Mouse (Mus musculus): ENCODE results near the gene Ptprn2.
"Not testable (repeated sequence)": the region's sequence is repeated elsewhere in the genome, so short reads cannot be mapped to it uniquely, and the experiment has no call there.

The Ptprn2 gene

GRCm38 (mm10) chr12:116485591-116486403 lies at the start of gene Ptprn2:
TSS of gene Ptprn2 (plus strand) at chr12:116485720.
- peak; percentile 46 for DNase-seq (ENCODE audit: low spot score)

GRCm38 (mm10) chr12:116436125-116436524 lies 49.4 kb upstream of the Ptprn2 start:
- no peak for DNase-seq (ENCODE audit: low spot score)

- DNase-seq (ENCODE audit: low spot score), result no peak
Measured at GRCm38 (mm10) chr12:116438591-116438990, 46.9 kb upstream of the Ptprn2 start.

GRCm38 (mm10) chr12:116442184-116442583 lies 43.3 kb upstream of the Ptprn2 start:
- no peak for DNase-seq (ENCODE audit: low spot score)

DNA sequence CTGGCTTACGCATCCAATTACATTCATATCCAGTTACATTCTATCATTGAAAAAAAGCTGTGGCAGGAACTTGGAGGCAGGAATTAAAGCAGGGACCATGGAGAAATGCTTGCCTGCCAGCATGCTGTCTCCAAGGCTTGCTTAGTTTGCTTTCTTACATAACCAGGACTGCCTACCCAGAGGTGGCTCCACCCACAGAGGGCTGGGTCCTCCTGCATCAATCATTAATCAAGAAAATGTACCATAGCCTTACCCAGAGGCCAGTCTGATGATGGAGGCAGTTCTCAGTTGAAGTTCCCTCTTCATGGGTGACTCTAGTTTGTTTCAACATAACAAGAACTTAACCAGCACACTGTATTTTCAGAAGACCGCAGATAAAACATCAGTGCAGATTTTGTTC lies 36.0 kb upstream of the Ptprn2 start:
- DNase-seq (ENCODE audit: low spot score), result no peak

- DNase-seq (ENCODE audit: low spot score), result no peak
Measured at GRCm38 (mm10) chr12:116460379-116461065, 25.0 kb upstream of the Ptprn2 start.

GRCm38 (mm10) chr12:116467030-116467429 lies 18.5 kb upstream of the Ptprn2 start:
- no peak for DNase-seq (ENCODE audit: low spot score)

DNA sequence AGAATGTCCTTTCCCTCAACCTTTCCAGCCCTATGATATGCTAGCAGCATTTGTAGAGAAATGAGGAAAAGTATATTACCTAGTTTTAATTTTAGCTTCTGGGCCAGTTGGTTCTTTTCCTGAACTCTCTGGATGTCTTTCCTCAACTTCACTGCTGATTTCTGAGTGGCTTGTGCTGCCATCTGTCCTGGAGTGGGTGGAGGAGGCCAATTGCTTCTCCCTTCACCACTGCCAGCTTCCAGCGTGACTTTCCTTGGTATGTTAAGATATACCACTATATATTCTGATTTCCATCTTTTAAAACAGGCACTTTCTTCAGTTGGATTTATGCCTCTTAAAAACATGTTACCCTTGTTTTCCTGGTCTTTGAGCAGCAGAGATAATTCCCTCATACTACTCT lies 17.2 kb upstream of the Ptprn2 start:
- no peak for DNase-seq (ENCODE audit: low spot score)

DNA sequence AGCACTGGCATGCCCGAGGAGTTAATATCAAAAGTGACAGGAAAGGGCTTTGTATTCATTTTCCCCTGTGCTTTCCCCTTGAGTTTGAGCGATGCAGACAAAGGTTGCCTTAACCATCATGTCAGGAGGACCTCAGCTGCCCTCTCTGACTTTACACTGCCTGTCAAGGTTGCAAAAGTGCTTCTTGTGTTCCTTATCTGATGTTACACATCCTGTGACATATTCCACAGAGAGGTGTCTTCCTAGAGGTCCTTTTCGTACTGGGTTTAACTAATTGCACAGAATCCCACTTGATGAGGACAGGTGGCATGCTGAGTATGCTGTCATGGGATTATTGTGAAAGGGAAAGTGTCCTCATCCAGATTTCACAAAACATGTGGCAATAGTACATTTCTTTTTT lies 16.4 kb upstream of the Ptprn2 start:
- no peak for DNase-seq (ENCODE audit: low spot score)

DNA sequence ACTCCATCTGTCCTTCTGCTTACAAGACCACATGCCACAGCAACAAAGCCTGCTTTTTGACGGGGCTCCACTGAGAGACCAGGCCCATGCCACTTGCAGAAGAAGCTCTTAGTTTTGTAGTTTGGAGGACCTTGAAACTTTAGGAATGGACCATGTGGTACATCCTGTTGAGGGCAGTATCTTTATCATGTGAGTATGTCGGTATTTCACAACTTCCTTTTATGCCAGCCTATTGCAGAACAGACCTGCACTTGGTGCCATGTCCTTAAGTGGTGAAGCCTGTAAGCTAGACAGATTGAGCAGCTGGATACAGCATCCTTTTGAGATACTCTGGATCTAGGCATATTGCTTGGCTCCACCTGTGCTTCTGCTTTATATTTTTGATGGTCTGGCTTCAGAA lies 12.3 kb upstream of the Ptprn2 start:
- no peak for DNase-seq (ENCODE audit: low spot score)

DNA sequence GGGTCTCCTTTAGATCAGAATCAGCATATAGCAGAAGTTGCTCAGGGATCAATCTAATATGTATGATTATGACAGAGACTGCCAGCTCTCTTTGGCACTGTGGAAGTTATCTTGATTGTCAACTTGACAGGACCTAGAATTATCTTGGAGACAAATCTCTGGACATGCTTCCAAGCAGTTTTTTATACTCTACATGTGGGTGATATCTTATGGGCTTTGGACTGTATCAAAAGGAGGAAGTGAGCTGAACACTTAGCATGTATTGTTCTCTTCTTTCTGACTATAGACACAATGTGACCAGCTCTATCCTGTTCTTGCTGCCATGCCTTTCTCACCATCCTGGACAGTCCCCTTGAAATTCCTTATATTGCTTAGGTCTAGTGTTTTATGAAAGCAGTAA lies 11.8 kb upstream of the Ptprn2 start:
- no peak for DNase-seq (ENCODE audit: low spot score)

GRCm38 (mm10) chr12:116474676-116475075 lies 10.8 kb upstream of the Ptprn2 start:
- DNase-seq (ENCODE audit: low spot score), result no peak

DNA sequence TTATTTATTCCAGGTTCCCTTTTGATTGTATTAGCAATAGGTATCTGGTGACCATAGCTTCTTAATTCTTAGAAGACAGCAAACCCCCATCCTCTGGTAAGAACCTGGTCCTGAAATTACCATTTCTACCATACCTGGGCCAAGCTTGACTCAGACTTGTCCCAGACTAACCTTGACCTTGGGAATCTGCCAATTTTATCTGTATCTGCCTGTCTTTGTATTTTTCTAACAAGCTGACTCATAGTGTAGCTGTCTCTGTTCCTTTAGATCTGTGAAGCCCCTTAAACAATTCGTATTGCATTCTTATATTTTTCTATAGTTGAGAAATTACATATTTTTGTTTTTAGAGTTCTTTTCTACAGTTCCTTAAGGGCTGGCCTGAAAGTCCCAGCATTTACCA lies 6.7 kb upstream of the Ptprn2 start:
- no peak for DNase-seq (ENCODE audit: low spot score)

DNA sequence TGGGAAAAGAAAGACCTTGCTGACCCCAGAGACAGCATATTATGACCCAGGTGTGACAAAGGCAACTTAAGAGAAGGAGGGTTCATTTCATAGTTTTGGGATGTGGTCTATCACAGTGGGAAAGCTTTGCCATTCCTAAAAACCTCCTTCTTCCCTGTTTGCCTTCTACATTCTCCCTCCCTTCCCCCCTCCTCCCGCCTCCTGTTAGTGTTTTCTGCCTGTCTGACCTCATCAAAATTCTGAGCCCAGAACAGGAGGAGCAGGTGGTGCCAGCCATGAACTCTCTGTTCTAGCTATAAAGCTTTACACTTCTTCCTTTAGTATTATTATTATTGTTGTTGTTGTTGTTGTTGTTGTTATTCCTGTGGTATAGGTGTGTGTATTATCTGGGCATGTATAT lies 3.6 kb upstream of the Ptprn2 start:
- DNase-seq (ENCODE audit: low spot score), result no peak

DNA sequence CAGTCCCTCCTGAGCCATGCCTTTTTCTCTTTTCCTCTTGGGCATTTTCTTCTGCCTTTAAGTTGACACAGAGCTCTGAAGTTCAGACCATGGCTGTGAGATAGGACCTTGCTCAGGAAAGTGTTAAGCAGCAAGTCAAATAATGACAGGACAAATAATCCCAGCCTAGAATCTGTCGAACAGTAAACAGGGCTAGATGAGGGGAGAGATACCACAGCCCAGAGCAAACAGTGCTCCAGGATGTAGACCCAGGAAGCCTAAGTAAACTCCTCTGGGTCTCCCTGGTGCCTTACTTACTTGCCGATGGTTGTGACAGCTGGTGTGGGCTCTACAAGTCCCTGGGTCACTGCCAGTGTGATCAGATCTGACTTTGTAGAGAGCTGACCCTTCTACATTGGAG lies 1.9 kb upstream of the Ptprn2 start:
- DNase-seq (ENCODE audit: low spot score), result no peak

DNA sequence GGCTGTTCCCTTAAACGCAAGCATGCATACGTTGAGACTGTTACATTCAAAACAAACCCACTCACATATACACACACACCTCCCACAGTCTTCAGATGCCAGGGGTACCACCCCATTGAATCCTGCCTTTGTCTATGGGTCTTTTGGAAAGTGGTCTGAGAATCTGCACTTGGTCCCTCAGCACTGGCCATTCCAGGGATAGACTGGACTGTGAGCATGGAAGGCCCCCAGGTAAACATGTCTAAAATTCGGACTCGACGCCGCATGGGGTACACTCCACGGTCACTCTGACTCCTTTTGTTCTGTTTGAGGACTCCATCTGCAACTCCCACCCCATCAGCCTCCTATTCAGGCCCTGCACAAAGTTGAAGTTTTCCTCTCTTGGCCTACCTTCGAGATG lies 529 bp upstream of the Ptprn2 start:
- no peak for DNase-seq (ENCODE audit: low spot score)

GRCm38 (mm10) chr12:116486404-116486730 lies 847 bp downstream of the Ptprn2 start:
- no peak for DNase-seq (ENCODE audit: low spot score)

GRCm38 (mm10) chr12:116488836-116489235 lies 3.3 kb downstream of the Ptprn2 start:
- DNase-seq (ENCODE audit: low spot score), result peak; percentile 51

DNA sequence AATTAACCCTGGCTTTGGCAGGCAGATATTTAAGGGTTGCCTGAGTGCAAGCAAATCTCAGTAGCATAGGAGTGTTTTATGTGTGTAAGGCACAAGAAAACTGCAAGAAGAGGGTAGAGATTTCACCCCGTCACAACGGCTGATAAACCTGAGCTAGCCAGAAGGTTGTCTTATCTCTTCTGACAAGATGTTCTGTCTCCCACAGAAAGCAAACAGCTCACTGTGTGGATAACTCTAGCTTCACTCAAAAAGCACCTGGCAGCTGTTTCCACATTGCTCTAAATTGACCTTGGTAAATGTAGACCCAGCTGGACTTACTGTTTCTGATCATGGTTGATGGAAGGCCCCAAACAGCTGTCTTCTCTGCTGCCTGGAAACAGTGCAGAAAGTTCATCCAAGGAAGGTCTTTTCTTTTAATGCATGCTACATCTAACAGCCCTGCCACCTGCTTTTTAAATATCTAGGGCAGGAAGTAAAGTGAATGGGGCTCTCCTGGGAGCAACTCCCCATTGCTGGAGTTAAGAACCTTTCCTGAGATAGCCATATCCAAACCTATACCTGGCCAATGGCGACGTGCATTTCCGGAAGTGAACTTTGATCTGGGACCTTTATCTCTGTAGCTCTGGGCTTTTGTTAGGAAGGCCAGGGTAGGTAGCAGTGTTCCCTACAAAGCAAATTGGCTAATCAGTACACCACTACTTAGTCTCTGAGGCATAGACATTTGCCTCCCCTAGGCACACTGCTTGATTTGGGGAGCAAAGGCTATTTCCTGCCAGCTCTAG lies 5.2 kb downstream of the Ptprn2 start:
- DNase-seq (ENCODE audit: low spot score), result no peak

GRCm38 (mm10) chr12:116498666-116499065 lies 13.1 kb downstream of the Ptprn2 start:
- DNase-seq (ENCODE audit: low spot score), result no peak

DNA sequence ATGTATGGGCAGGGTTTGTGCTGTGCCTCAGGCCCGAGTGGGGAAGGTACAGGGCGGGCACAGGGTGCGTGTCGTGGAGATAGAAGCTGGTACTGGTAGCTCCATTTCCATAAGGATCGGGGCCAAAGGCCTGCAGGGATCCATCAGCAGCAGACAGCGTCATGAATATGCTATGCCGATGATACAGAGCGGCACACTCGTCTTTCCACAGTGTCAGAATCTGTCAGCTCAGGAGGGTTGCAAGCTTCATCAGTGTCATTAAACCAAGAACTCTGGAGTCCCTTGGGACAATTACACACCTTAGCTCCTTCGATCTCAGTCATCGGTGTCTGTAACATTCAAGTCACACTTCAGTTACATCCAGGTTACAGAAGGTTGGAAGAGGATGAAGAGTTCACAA lies 15.1 kb downstream of the Ptprn2 start:
- DNase-seq (ENCODE audit: low spot score), result no peak

- DNase-seq (ENCODE audit: low spot score), result no peak
Measured at GRCm38 (mm10) chr12:116512482-116512881, 27.0 kb downstream of the Ptprn2 start.

- DNase-seq (ENCODE audit: low spot score), result not testable (repeated sequence)
Measured at GRCm38 (mm10) chr12:116513788-116514187, 28.3 kb downstream of the Ptprn2 start.

Measured in left cerebral cortex, adult 11 months (tissue).